Mouse (Mus musculus): Measurements from ENCODE around the gene 1300017J02Rik.
"Not testable (repeated sequence)": the region's sequence is repeated elsewhere in the genome, so short reads cannot be mapped to it uniquely, and the experiment has no call there.

The 1300017J02Rik gene

DNA sequence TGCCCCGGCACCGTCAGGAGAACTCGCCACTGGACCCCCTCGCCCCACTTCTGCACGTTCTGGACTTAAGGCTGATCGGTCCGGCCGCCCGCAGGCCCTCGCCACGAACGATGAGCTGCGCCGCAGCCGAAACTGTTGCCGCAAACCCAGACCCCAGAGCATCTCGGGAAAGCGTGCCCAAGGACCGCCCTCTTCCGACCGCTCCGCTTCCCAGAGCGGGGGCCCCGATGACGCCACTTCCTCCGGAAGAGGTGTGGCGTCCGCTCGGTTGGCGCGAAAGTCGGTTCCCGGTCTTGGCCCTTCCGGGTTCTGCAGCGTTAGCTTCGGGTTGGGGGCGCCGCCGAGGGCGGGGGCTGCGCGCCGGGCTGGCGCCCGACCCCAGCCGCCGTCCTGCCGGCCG is at the start of gene 1300017J02Rik, which contains the start of gene Topbp1:
1300017J02Rik (minus strand) TSS at position 156 of the 400 bp plus-strand sequence.
Topbp1 (plus strand) TSS at position 289 of the 400 bp plus-strand sequence.
- DNase-seq = peak; percentile 86 to 92

DNA sequence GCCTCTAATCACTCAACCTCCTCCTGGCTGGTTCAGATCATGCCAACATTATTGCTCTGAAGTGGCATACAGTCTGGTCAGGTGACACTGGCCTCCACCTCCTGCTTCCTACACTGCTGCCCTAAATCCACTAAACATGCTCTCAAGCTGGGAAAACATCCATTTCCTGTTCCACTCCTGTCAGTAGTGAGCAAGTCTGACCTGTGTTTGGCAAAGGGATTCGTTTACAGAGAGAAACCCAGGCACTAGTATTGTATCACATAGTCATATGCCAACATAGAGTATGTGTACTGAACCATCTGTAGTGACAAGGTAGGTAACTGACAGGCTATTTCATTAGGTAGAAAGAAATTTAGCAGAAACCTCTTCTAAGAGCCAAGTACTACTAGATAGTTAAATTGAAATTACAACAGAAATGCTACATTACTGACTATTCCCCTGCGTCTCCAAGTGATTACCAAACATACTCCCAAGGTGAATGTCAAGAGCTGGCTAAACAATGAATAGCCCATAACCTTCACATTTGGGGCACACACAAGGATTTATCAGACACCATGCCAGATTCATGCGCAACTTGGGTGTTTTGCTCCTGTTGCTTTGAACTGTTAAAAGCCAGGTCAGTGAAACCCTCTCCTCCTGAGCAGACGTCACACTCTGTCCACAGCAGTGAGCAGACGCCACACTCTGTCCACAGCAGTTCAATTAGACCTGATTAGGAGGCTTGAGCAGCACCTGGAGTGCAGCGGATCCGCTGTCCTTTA is 48.8 kb upstream of the 1300017J02Rik start:
- DNase-seq = not testable (repeated sequence)

- DNase-seq = no peak
Measured at GRCm38 (mm10) chr9:103348791-103349190, 43.9 kb upstream of the 1300017J02Rik start.

DNA sequence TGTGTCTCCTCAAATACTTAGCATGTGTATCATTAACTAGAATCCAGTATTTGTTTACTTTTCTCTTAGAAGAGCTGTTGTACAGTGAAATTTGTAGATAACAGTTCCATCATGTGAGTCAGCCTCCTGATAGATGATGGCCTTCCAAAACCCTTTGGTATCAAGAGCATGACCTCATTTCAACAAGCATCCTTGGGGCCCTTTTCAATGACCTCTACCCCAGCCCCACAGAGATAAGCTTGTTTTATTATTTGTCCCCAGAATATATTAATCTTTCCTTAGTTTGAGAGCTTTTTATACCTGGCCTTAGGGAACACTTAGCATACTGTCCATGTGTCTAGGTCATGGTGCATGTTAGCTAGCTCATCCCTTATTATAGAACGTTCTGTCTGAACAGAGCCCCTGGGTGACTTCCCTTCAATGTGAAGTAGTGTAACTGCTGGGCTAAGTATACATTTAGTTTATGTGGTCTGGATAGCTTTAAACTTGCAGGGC is 43.2 kb upstream of the 1300017J02Rik start:
- no peak for DNase-seq

GRCm38 (mm10) chr9:103347045-103347444 is 42.2 kb upstream of the 1300017J02Rik start:
- DNase-seq = no peak

GRCm38 (mm10) chr9:103336912-103337311 is 32.0 kb upstream of the 1300017J02Rik start:
- no peak for DNase-seq

- DNase-seq = no peak
Measured at GRCm38 (mm10) chr9:103332663-103333062, 27.8 kb upstream of the 1300017J02Rik start.

GRCm38 (mm10) chr9:103326449-103326848 is 21.6 kb upstream of the 1300017J02Rik start:
- no peak for DNase-seq

- DNase-seq = no peak
Measured at GRCm38 (mm10) chr9:103324678-103325077, 19.8 kb upstream of the 1300017J02Rik start.

DNA sequence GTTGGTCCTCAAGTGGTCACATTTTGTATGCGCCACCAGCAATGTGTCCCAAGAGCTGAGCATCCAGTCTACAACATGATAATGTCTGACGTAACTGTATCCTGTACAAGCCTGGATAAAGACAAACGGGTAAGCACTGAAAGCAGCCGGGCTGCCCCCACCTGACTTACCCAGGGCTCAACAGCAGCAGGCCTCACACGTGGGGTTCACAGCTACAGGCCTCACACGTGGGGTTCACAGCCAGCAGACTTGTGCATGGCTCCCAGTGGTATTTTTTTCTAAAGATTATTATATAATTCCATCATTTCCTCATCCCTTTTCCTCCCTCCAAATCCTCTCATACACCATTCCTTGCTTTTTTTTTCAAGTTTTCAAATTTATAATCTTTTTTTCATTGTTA is 5.0 kb upstream of the 1300017J02Rik start:
- no peak for DNase-seq

- no peak for DNase-seq
Measured at GRCm38 (mm10) chr9:103305332-103306041, 605 bp upstream of the 1300017J02Rik start.

- DNase-seq = peak; percentile 43 to 60
Measured at GRCm38 (mm10) chr9:103302666-103303065, 2.2 kb downstream of the 1300017J02Rik start.

DNA sequence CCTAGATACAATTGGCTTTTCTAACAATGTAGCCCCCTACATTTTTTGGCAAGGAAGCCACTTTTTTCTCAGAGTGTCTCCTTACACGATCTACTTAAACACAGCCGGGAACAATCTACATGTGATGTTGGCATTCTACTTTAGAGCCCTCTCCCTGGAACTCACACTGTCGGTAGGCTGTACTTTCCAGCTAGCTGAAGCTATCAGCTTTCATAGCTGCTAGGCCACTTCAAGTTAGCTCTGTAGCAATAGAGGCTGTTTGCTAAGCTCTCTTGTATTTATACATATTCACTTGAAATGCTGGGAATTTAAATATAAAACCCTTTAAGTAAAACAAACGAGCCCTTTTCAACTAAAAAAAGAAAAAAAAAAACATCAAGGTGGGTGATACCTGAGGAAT is 2.6 kb downstream of the 1300017J02Rik start:
- DNase-seq = no peak

- DNase-seq = no peak
Measured at GRCm38 (mm10) chr9:103301086-103301485, 3.8 kb downstream of the 1300017J02Rik start.

DNA sequence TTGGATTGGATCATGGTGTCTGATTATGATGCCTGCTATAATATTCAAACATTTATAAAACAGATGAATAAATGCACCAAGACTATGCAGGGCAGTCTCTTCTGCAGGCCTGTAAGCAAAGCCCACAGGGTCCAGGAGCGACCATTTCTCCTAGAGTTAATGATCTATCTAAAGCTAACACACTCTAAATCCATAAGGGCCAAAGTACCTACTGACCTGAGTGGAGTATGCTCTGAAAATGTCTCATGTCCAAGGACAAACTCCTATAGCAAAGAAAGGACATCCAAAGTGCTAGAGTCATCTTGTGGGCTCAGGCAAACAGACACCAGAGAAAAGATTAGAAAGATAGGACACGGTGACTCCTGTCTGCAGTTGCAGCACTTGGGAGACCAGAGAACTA is 10.4 kb downstream of the 1300017J02Rik start:
- no peak for DNase-seq

- DNase-seq = no peak
Measured at GRCm38 (mm10) chr9:103288489-103289180, 16.2 kb downstream of the 1300017J02Rik start.

DNA sequence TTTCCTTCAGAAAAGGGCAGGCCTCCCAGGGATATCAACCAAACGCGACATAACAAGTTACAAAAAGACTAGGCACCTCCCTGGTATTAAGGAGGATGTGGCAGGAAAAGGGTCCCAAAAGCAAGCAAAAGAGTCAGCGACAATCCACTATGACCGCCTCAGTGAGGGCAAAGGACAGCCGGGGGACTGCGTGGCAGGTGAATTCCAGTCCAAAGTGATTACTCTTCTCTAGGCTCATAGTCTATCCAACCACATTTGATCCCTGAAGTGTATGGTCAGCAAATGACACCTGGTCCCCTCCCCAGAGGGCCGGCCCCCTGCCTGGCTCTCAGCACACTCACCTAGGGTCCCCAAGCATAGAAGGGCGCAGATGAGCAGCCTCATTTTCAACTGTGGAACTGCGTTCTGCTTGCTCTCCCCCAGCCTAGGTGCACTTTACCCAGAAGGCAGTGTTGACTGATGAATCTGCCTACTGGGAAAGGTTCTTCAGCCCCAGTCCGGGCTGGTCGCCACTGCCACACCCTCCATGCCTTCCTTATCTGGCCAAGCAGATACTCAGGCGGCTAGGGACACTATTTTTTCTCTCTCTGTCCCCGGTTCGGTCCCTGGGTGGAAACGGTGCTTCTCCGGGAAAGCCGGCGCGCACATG is 16.9 kb downstream of the 1300017J02Rik start:
- no peak for DNase-seq

- DNase-seq = no peak
Measured at GRCm38 (mm10) chr9:103286901-103287422, 17.9 kb downstream of the 1300017J02Rik start.

DNA sequence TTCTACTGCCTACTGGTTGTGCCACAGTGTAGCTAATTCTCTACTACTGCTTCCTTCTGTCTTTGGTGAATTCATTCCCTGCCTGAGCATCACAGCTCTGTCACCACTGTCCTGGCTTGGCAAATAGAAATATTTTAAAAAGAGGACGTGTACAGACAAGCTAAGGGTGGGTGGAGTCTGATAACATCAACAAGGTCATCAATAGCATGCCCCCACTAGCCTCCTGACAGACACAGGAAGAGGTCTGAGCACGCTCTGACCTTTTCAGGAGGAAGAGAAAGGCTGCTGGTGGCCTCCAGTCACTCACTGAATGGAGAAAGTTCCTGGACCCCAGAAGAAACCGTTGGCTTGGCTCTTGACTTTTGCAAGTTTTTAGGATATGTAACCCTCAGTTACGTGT is 18.5 kb downstream of the 1300017J02Rik start:
- no peak for DNase-seq

DNA sequence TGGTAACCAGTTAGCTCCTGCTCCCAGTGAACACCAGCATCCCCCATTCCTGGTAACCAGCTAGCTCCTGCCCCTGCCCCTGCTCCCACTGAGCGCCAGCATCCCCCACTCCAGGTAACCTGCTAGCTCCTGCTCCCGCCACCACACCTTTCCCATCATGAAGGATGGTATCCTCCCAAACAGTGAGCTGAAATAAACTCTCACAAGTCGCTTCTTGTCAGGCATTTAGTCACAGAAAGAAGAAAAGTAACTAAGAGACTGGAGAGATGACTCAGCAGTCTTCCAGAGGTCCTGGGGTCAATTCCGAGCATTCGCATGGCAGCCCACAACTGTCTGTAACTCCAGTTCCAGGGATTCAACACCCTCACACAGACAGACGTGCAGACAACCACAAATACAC is 28.0 kb downstream of the 1300017J02Rik start:
- DNase-seq = no peak

DNA sequence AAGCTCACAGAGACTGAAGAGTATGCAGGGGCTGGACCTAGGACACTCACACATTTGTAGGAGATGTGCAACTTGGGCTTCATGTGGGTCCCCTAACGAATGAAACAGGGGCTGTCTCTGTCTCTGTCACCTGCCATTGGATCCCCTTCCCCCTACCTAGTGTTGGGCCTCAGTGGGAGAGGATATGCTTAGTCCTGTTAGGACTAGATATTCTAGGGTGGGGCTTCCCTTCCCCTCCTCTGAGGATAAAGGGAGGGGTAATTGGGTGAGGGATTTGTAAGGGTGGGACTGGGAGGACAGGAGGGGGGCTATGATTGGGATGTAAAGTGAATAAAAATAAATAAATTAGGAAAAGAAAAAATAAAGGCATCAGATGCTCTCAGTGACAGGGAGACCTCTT is 29.2 kb downstream of the 1300017J02Rik start:
- no peak for DNase-seq

DNA sequence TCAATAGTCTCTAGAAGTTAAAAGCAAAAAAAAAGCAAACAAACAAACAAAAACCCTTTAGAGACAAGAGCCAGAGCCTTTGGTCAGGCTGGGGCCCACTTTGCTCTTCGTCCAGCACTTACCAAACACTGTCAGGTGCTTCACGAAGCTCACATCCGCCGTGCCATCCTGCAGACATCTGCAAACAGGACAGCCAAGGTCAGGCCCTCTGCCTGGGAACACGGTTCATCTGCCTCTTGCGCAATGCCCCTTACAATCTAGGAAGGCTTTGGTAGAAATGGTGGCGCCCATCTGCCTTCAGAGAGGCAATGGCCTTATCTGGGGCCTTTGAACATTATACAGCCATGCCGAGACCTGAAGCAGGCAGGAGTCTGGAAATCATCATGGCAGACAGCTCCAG is 30.1 kb downstream of the 1300017J02Rik start:
- no peak for DNase-seq

Measured in cerebellum, postnatal 36 days (tissue).